Mouse (Mus musculus): ENCODE measurements around the gene Brd3. TPM values are rescaled to one million over a fixed set of nuclear protein-coding genes. Genes with fewer than 3 reads are reported as not detected.
"Not testable (repeated sequence)": the region's sequence is repeated elsewhere in the genome, so short reads cannot be mapped to it uniquely, and the experiment has no call there.

Brd3 gene
- polyA plus RNA-seq, 1 experiment from 2014 or later: 116 TPM

DNA sequence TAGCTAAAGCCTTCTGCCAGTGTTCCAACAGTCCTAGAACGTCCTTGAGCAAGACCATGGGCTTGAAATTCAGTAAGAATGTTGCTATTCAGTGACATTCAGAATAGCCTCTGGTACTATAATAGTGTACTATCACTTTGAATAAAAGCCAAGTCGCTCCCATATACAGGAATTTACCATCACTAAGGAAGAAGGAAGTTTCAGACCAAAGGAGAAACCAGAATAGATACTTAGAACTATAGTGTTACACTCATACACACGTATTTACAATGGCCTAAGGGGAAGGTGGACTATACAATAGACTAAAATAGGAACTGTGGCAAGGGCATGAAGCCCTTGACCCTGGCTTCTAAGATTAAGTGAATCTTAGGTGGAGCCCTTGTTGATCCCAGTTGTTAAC lies 38.1 kb upstream of the Brd3 start:
- 78% methylated on average over 3 of the region's 3 CpGs for WGBS (ENCODE audit: insufficient replicate concordance)
- not testable (repeated sequence) for H3K27ac ChIP-seq (ENCODE audit: low read depth, low read length); ATAC-seq (replicated peaks; ENCODE audit: insufficient number of reproducible peaks, low FRiP score, low TSS enrichment); H3K27me3 ChIP-seq (ENCODE audit: control insufficient read depth, insufficient read depth, low read length); H3K9me3 ChIP-seq (replicated peaks; ENCODE audit: control insufficient read depth, low read length); H3K4me3 ChIP-seq (ENCODE audit: low read depth, low read length); H3K36me3 ChIP-seq (ENCODE audit: control insufficient read depth, insufficient read depth, low read length); H3K9ac ChIP-seq (ENCODE audit: low read depth, low read length); H3K4me2 ChIP-seq; H3K4me1 ChIP-seq (ENCODE audit: control insufficient read depth, insufficient read depth, low read length)

DNA sequence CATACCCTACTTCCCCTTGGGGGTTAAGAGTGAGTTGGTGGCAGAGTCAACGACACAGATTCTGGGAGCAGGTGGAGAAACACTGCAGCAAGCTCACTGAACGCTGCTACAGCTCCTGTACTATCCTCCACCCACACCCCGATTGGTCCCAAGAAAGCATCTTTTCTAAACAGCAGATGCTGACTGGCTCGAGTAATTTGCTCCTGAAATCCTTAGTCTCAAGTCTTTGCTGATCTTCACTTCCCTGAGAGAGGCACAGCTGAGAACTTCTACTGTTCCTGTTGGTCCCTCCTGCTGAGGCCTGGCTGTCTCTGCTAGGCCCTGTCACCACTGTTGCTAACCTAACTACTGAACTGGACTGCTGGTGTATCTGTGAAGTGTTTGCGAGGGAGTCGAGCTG lies 37.2 kb upstream of the Brd3 start:
- H3K4me3 ChIP-seq (ENCODE audit: low read depth, low read length): no peak overlapping the region
- no peak overlapping the region for H3K4me2 ChIP-seq
- peaks cover 11% of the 10 kb centered on the region for H3K4me1 ChIP-seq (ENCODE audit: control insufficient read depth, insufficient read depth, low read length)
- no peak overlapping the region for H3K9ac ChIP-seq (ENCODE audit: low read depth, low read length)
- WGBS (ENCODE audit: insufficient replicate concordance): 82% methylated on average over 6 of the region's 6 CpGs
- no peaks in the 10 kb centered on the region for H3K27me3 ChIP-seq (ENCODE audit: control insufficient read depth, insufficient read depth, low read length)
- H3K9me3 ChIP-seq (replicated peaks; ENCODE audit: control insufficient read depth, low read length): no peaks in the 10 kb centered on the region
- no peak overlapping the region for H3K27ac ChIP-seq (ENCODE audit: low read depth, low read length)
- no peak for ATAC-seq (replicated peaks; ENCODE audit: insufficient number of reproducible peaks, low FRiP score, low TSS enrichment)
- no peaks in the 10 kb centered on the region for H3K36me3 ChIP-seq (ENCODE audit: control insufficient read depth, insufficient read depth, low read length)

DNA sequence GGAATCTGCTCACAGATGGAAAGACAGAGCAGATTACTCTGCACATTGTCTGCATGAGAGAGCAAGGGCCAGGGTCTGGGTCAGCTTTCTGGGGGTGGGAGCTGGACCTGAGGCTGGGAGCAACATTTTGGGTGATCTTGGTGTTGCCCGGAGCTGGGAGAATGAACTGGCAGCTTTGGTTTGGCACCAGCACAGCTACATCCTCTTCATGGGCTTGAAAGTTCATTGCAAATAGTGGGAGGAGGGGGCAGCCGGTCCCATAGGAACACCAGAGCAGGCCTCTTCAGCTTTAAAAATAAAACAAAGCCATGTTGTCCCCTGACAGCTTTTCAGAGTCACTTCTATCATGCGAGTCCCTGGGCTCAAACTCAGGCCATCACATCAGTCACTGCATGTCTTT lies 33.8 kb upstream of the Brd3 start:
- peak overlapping the region; percentile 64; the same call in 1 of the 2 replicates for H3K9ac ChIP-seq (ENCODE audit: low read depth, low read length)
- H3K36me3 ChIP-seq (ENCODE audit: control insufficient read depth, insufficient read depth, low read length): no peaks in the 10 kb centered on the region
- peak overlapping the region; percentile 81 for H3K4me2 ChIP-seq
- H3K4me3 ChIP-seq (ENCODE audit: low read depth, low read length): no peak overlapping the region
- ATAC-seq (replicated peaks; ENCODE audit: insufficient number of reproducible peaks, low FRiP score, low TSS enrichment): no peak
- H3K9me3 ChIP-seq (replicated peaks; ENCODE audit: control insufficient read depth, low read length): no peaks in the 10 kb centered on the region
- 0 out of 2 replicates have a peak overlapping the region, but pooled peaks have one; percentile 78 for H3K27ac ChIP-seq (ENCODE audit: low read depth, low read length)
- 88% methylated on average over 3 of the region's 3 CpGs for WGBS (ENCODE audit: insufficient replicate concordance)
- peaks cover 11% of the 10 kb centered on the region for H3K4me1 ChIP-seq (ENCODE audit: control insufficient read depth, insufficient read depth, low read length)
- H3K27me3 ChIP-seq (ENCODE audit: control insufficient read depth, insufficient read depth, low read length): no peaks in the 10 kb centered on the region

DNA sequence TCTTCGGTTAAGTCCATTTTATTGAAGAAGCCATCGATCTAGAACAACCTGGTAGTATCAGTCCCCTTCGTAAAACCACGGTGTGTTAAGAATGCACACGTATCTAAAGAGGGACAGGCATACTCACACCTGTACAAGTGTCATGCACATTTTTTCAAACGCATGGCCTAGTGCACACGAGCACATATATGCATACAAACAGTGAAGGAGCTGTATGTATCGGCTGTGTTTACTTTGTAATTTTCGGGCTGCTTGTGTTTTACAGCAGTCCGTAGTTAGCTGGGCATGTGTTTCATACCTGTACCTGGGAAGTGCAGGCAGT lies 33.0 kb upstream of the Brd3 start:
- 29% methylated on average over 10 of the region's 10 CpGs for WGBS (ENCODE audit: insufficient replicate concordance)
- peaks cover 4% of the 10 kb centered on the region; the same call in 1 of the 2 replicates for H3K36me3 ChIP-seq (ENCODE audit: control insufficient read depth, insufficient read depth, low read length)
- 0 out of 2 replicates have a peak, but pooled peaks have one; percentile 18 for ATAC-seq (replicated peaks; ENCODE audit: insufficient number of reproducible peaks, low FRiP score, low TSS enrichment)
- H3K9ac ChIP-seq (ENCODE audit: low read depth, low read length): peak overlapping the region; percentile 79
- H3K27ac ChIP-seq (ENCODE audit: low read depth, low read length): peak overlapping the region; percentile 78
- H3K4me1 ChIP-seq (ENCODE audit: control insufficient read depth, insufficient read depth, low read length): peaks cover 11% of the 10 kb centered on the region
- no peaks in the 10 kb centered on the region for H3K9me3 ChIP-seq (replicated peaks; ENCODE audit: control insufficient read depth, low read length)
- peak overlapping the region; percentile 81 for H3K4me2 ChIP-seq
- H3K4me3 ChIP-seq (ENCODE audit: low read depth, low read length): peak overlapping the region; percentile 48
- H3K27me3 ChIP-seq (ENCODE audit: control insufficient read depth, insufficient read depth, low read length): no peaks in the 10 kb centered on the region

DNA sequence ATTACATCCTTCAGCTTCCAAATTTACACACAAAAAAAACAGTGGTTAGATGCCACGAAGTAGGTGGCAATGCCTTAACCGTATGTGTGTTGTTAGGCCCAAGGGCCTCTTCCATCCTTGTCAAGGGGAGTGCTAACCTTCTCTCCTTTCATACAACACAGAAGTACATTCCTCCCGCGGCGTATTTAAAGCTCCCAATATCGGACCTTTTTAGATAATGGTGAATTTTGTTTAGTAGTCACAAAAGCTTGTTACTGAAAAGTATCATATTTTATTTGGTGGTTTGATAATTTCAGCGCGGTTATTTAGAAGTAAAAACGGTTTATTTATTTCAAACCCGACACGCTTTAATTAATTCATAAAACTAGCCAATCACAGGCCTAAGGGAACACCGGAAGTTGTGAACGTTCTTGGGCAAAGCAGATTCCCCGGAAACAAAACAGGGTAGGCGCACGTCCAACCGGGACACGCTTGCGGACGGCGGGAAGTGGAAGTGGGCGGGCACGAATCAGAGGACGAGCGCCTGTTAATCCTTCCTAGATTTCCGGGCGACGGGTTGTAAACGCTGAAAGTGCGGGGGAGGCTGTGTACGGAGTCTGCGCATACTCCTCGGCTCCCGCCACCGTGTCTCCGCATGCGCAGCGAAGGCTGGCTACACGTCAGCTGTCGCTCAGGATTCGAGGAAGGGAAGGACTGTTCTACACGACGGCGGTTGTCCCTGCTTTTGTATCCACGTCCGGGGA lies 32.5 kb upstream of the Brd3 start:
- peak; percentile 94 for ATAC-seq (replicated peaks; ENCODE audit: insufficient number of reproducible peaks, low FRiP score, low TSS enrichment)
- under 1% methylated on average over 46 of the region's 46 CpGs for WGBS (ENCODE audit: insufficient replicate concordance)
- H3K9me3 ChIP-seq (replicated peaks; ENCODE audit: control insufficient read depth, low read length): no peaks in the 10 kb centered on the region

DNA sequence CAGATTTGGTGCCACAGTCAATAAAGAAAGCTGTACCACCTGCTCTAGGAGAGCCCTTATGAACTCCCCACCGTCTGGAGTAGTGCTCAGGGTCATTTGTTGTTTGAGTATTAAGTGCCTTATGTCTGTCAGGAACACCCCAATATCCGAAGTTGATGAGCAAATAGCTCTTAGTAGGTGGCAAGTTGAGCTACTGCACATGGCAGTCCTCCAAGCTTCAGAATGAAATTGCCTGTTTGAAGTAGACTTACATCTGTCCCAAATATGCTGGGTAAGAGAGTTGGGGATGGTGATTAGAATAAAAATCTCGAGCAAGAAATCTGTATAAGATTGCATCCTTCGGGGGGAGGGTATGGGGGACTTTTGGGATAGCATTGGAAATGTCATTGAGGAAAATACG lies 31.9 kb upstream of the Brd3 start:
- Histone ChIP-seq H3K4me2 (peak overlapping the region; percentile 37), H3K9me3 (replicated peaks; ENCODE audit: control insufficient read depth, low read length) (no peaks in the 10 kb centered on the region), H3K27me3 (ENCODE audit: control insufficient read depth, insufficient read depth, low read length) (no peaks in the 10 kb centered on the region), H3K27ac (ENCODE audit: low read depth, low read length) (no peak overlapping the region), H3K4me3 (ENCODE audit: low read depth, low read length) (no peak overlapping the region), H3K4me1 (ENCODE audit: control insufficient read depth, insufficient read depth, low read length) (peaks cover 11% of the 10 kb centered on the region), H3K36me3 (ENCODE audit: control insufficient read depth, insufficient read depth, low read length) (peaks cover 16% of the 10 kb centered on the region), H3K9ac (ENCODE audit: low read depth, low read length) (0 out of 2 replicates have a peak overlapping the region, but pooled peaks have one; percentile 12)
- WGBS (ENCODE audit: insufficient replicate concordance): 22% methylated on average over 5 of the region's 5 CpGs
- no peak for ATAC-seq (replicated peaks; ENCODE audit: insufficient number of reproducible peaks, low FRiP score, low TSS enrichment)

More for the DNA sequence above, 32.5 kb upstream of the Brd3 start:
- Histone ChIP-seq H3K4me3 (ENCODE audit: low read depth, low read length) (peak overlapping the region; percentile 48), H3K36me3 (ENCODE audit: control insufficient read depth, insufficient read depth, low read length) (peaks cover 10% of the 10 kb centered on the region; the same call in 1 of the 2 replicates), H3K4me1 (ENCODE audit: control insufficient read depth, insufficient read depth, low read length) (peaks cover 11% of the 10 kb centered on the region), H3K4me2 (peak overlapping the region; percentile 81), H3K27me3 (ENCODE audit: control insufficient read depth, insufficient read depth, low read length) (no peaks in the 10 kb centered on the region), H3K9ac (ENCODE audit: low read depth, low read length) (peak overlapping the region; percentile 79), H3K27ac (ENCODE audit: low read depth, low read length) (peak overlapping the region; percentile 78)

DNA sequence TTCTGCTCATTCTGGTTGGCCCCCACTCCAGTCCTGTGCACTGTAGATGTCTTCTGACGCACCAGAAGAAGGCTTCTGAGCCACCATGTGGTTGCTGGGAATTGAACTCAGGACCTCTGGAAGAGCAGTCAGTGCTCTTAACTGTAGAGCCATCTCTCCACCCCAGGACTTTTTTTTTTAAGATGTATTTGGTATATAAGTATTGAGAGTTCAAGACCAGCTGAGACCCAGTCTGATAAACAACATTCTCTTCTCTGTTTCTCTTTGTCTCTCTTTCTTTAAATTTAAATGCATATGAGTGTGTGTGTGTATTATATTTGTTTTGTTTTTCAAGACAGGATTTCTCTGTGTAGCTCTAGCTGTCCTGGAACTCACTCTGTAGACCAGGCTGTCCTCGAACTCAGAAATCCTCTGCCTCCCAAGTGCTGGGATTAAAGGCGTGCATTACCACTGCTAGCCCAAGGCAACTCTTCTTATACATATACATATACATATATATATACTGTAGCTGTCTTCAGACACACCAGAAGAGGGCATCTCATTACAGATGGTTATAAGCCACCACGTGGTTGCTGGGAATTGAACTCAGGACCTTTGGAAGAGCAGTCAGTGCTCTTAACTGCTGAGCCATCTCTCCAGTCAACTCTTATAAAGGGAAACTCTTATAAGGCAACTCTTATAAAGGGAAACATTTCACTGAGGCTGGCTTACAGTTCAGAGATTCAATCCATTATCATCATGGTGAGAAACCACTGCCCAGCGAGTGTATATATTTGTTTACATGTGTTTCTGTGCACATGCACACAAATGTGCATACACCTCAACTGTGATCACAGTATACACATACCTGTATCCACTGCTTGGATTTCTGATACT lies 31.2 kb upstream of the Brd3 start:
- peaks cover 21% of the 10 kb centered on the region for H3K36me3 ChIP-seq (ENCODE audit: control insufficient read depth, insufficient read depth, low read length)
- H3K9ac ChIP-seq (ENCODE audit: low read depth, low read length): 0 out of 2 replicates have a peak overlapping the region, but pooled peaks have one; percentile 12
- not testable (repeated sequence) for H3K9me3 ChIP-seq (replicated peaks; ENCODE audit: control insufficient read depth, low read length); H3K27ac ChIP-seq (ENCODE audit: low read depth, low read length); H3K27me3 ChIP-seq (ENCODE audit: control insufficient read depth, insufficient read depth, low read length); ATAC-seq (replicated peaks; ENCODE audit: insufficient number of reproducible peaks, low FRiP score, low TSS enrichment); H3K4me3 ChIP-seq (ENCODE audit: low read depth, low read length)
- H3K4me1 ChIP-seq (ENCODE audit: control insufficient read depth, insufficient read depth, low read length): peaks cover 11% of the 10 kb centered on the region
- 63% methylated on average over 5 of the region's 5 CpGs for WGBS (ENCODE audit: insufficient replicate concordance)
- peak overlapping the region; percentile 37 for H3K4me2 ChIP-seq

DNA sequence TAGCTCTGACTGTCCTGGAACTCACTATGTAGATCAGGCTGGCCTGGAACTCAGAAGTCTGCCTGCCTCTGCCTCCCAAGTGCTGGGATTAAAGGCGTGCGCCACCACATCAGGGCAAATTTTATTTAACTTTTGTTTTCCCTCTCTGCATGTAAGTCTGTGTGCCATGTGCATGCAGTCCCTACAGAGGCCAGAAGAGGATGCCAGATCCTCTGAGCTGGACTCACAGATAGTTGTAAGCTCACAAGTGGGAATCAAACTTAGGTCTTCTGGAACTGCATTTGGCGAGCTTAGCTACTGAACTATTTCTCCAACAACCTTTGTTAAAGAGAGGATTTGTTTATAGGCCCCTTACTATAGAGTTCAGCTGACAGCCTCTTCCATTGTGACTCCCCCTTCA lies 10.8 kb upstream of the Brd3 start:
- Histone ChIP-seq H3K4me3 (ENCODE audit: low read depth, low read length) (no peak overlapping the region), H3K9ac (ENCODE audit: low read depth, low read length) (no peak overlapping the region), H3K4me1 (ENCODE audit: control insufficient read depth, insufficient read depth, low read length) (peaks cover 24% of the 10 kb centered on the region), H3K27me3 (ENCODE audit: control insufficient read depth, insufficient read depth, low read length) (no peaks in the 10 kb centered on the region), H3K27ac (ENCODE audit: low read depth, low read length) (no peak overlapping the region), H3K4me2 (no peak overlapping the region), H3K9me3 (replicated peaks; ENCODE audit: control insufficient read depth, low read length) (no peaks in the 10 kb centered on the region), H3K36me3 (ENCODE audit: control insufficient read depth, insufficient read depth, low read length) (peaks cover 26% of the 10 kb centered on the region)
- no peak for ATAC-seq (replicated peaks; ENCODE audit: insufficient number of reproducible peaks, low FRiP score, low TSS enrichment)
- 89% methylated on average over 3 of the region's 3 CpGs for WGBS (ENCODE audit: insufficient replicate concordance)
